ENCODE assay signal across 15 mouse cellular contexts in the genomic region with DNA sequence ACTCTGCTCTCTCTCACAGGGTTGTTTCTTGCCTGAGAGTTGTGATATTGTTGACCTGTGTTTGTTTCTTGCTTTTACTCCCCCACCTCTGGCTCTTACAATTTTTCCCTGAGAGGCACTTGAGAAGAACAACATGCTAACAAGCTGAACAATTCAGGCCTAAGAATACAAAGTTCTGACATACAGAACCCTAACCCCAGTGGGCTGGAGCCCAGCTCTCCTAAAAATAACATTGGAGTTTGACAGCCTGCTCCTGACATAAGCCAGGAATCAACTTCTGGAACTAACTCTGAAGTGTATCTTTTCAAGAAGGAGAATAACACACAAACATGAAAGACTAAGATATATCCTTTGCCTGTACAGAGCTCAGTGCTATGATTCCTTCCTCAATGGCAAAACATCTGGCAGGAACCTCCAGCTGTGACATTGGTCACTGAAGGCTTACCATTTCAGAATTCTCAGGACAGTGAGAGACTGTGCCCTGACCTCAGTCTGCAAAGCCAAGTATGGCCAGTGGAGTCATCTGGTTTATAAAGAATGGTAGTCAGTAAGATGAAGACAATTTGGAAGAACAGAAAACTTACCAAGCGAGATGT.
DNase-seq lines count a peak whose midpoint lies in the region; ATAC-seq and TF ChIP-seq lines count a peak whose summit lies in the region.
"Had no signal": no experiment of that assay in that cellular context is flagged by ENCODE, and none has a peak within 500 bp of the region (broad histone marks: within the 10 kb centered on the region; RNA-seq: fewer than 3 reads in every experiment).

No protein-coding gene starts in this region.

- TF ChIP-seq CTCF in lung, postnatal 0 days (IDR thresholded peaks at IDR 0.05) = no peak

- H3K36me3 ChIP-seq in heart, embryonic 14.5 days (ENCODE audit: control insufficient read depth, insufficient read depth, low read length) = no peaks in the 10 kb centered on the region
- no peaks in the 10 kb centered on the region for H3K36me3 ChIP-seq in lung, postnatal 0 days (ENCODE audit: insufficient read depth, low read length)
- H3K36me3 ChIP-seq: hindbrain, embryonic 12.5 days; liver, embryonic 12.5 days had no signal

- peak; percentile 88 for ATAC-seq in heart, embryonic 14.5 days (ENCODE audit: insufficient number of reproducible peaks, insufficient read depth, low FRiP score, low read depth)
- peak; percentile 75 for ATAC-seq in lung, postnatal 0 days
- ATAC-seq: liver, embryonic 12.5 days; Patski had no signal

- H3K9ac ChIP-seq in heart, embryonic 14.5 days (ENCODE audit: low read length) = no peak overlapping the region
- no peak overlapping the region for H3K9ac ChIP-seq in lung, postnatal 0 days (replicated peaks; ENCODE audit: low read depth)
- H3K9ac ChIP-seq: hindbrain, embryonic 12.5 days; liver, embryonic 12.5 days had no signal

- H3K4me3 ChIP-seq in heart, embryonic 14.5 days (ENCODE audit: control insufficient read depth in 1 of 2, insufficient read depth in 1 of 2, low read depth in 1 of 2, low read length in 2 of 2) = no peak overlapping the region
- no peak overlapping the region for H3K4me3 ChIP-seq in lung, postnatal 0 days (ENCODE audit: low read depth, low read length)
- H3K4me3 ChIP-seq: hindbrain, embryonic 12.5 days; liver, embryonic 12.5 days; megakaryocyte, embryonic 14.5 days had no signal

- peak overlapping the region; percentile 51 to 84 for H3K27ac ChIP-seq in heart, embryonic 14.5 days (replicated peaks in 1 of 2; ENCODE audit: control insufficient read depth in 1 of 2, insufficient read depth in 1 of 2, low read depth in 2 of 2, low read length in 2 of 2)
- H3K27ac ChIP-seq in lung, postnatal 0 days (ENCODE audit: low read length) = no peak overlapping the region
- H3K27ac ChIP-seq: hindbrain, embryonic 12.5 days; liver, embryonic 12.5 days had no signal

- no peaks in the 10 kb centered on the region for H3K27me3 ChIP-seq in heart, embryonic 14.5 days (ENCODE audit: control insufficient read depth, insufficient read depth, low read length)
- H3K27me3 ChIP-seq in lung, postnatal 0 days (replicated peaks; ENCODE audit: insufficient read depth, low read length) = no peaks in the 10 kb centered on the region
- H3K27me3 ChIP-seq: CH12.LX; hindbrain, embryonic 12.5 days; liver, embryonic 12.5 days; megakaryocyte, embryonic 14.5 days; Patski had no signal

- H3K9me3 ChIP-seq in heart, embryonic 14.5 days (ENCODE audit: control insufficient read depth, low read length) = no peaks in the 10 kb centered on the region
- H3K9me3 ChIP-seq in lung, postnatal 0 days (ENCODE audit: low read length) = no peaks in the 10 kb centered on the region
- H3K9me3 ChIP-seq: hindbrain, embryonic 12.5 days; liver, embryonic 12.5 days had no signal

- peak overlapping the region; percentile 9; the same call in 1 of the 2 replicates for H3K4me2 ChIP-seq in heart, embryonic 14.5 days (ENCODE audit: low read length)
- H3K4me2 ChIP-seq in lung, postnatal 0 days (replicated peaks; ENCODE audit: low read depth, low read length) = no peak overlapping the region
- H3K4me2 ChIP-seq: hindbrain, embryonic 12.5 days; liver, embryonic 12.5 days had no signal

- WGBS in heart, embryonic 14.5 days = 92% methylated on average over 1 of the region's 1 CpGs
- WGBS in lung, postnatal 0 days = 64% methylated on average over 1 of the region's 1 CpGs

- no peak for TF ChIP-seq EP300 in lung, postnatal 0 days (IDR thresholded peaks at IDR 0.05)

- H3K4me1 ChIP-seq in heart, embryonic 14.5 days (ENCODE audit: control insufficient read depth in 2 of 2, insufficient read depth in 2 of 2, low read length in 2 of 2) = peaks cover 0 to 8% of the 10 kb centered on the region in 2 experiments; a peak in 2 of 4 replicates
- no peaks in the 10 kb centered on the region for H3K4me1 ChIP-seq in lung, postnatal 0 days (ENCODE audit: insufficient read depth, low read depth, low read length)
- H3K4me1 ChIP-seq: hindbrain, embryonic 12.5 days; liver, embryonic 12.5 days; megakaryocyte, embryonic 14.5 days had no signal

- DNase-seq in ovary, postnatal 14 days (ENCODE audit: low spot score) = peak; percentile 11
- DNase-seq in ovary, adult 18-20 months (ENCODE audit: low spot score) = no peak
- peak; percentile 44 for DNase-seq in lung, postnatal 0 days (ENCODE audit: low spot score)
- no peak for DNase-seq in right cerebral cortex, postnatal 14 days
- DNase-seq in layer of hippocampus, adult 11-12 months (ENCODE audit: low spot score) = no peak
- DNase-seq in adrenal gland, adult 2 months = no peak
- DNase-seq: cerebellum, adult 8-10 months; kidney, adult 18-20 months; right cerebral cortex, postnatal 4 days had no signal

Comparison
In these comparisons a context has a peak if more than half of its experiments do, and no peak if none do; other contexts are left out.
1. DNase-seq: peak in ovary, postnatal 14 days (single experiment) and lung, postnatal 0 days (single experiment); none in ovary, adult 18-20 months (single experiment), right cerebral cortex, postnatal 14 days (single experiment), layer of hippocampus, adult 11-12 months (single experiment) and adrenal gland, adult 2 months (single experiment).